Mouse (Mus musculus) CH12.LX (cell line): ENCODE measurements around the gene Prim2. TPM values are rescaled to one million over a fixed set of nuclear protein-coding genes. Genes with fewer than 3 reads are reported as not detected.

Experiments used
- DNase-seq: peaks from one replicate; pipeline ENCODE4 v3.0.0-alpha.2; 2013; ENCODE audit errors: extremely low read depth
- H3K27ac ChIP-seq: 2 replicates; pipeline ENCODE4 v1.5.1; 2012; ENCODE audit warnings: low read depth, mild to moderate bottlenecking, control low read depth, moderate library complexity; ENCODE audit not compliant: insufficient read depth
- H3K27me3 ChIP-seq: replicated peaks from 2 replicates; pipeline ENCODE3; 2012; ENCODE audit warnings: inconsistent platforms
- H3K36me3 ChIP-seq, 2 experiments: replicated peaks in 1 of 2; 2 replicates each; pipeline versions ENCODE3 to v1.6.1; 2012; ENCODE audit warnings: inconsistent platforms in 1 of 2, low read length in 1 of 2, mild to moderate bottlenecking in 1 of 2, mixed read lengths in 1 of 2, moderate library complexity in 1 of 2; ENCODE audit not compliant: control insufficient read depth in 1 of 2, insufficient read depth in 1 of 2
- H3K4me1 ChIP-seq, 2 experiments: 2 replicates each; pipeline ENCODE4 v1.6.1; 2012; ENCODE audit warnings: inconsistent platforms in 1 of 2, moderate library complexity in 1 of 2; ENCODE audit not compliant: insufficient read depth in 2 of 2, control insufficient read depth in 1 of 2
- H3K4me2 ChIP-seq: 2 replicates; pipeline ENCODE4 v1.6.1; 2012; ENCODE audit warnings: low read depth, mild to moderate bottlenecking, control low read depth; ENCODE audit not compliant: poor library complexity, insufficient read depth, severe bottlenecking
- H3K4me3 ChIP-seq, 3 experiments: fragments of 150-350 bp in 1 of 3; sonication (generic) in 1 of 3; replicated peaks in 1 of 3; 2 replicates each; pipeline versions ENCODE3 to v1.5.1; 2011 to 2012; ENCODE audit warnings: low read depth in 2 of 3, low read length in 2 of 3, mild to moderate bottlenecking in 2 of 3, moderate library complexity in 2 of 3, control low read depth in 1 of 3, improper control_type of control experiment in 1 of 3, inconsistent platforms in 1 of 3, mixed read lengths in 1 of 3; ENCODE audit not compliant: poor library complexity in 1 of 3
- H3K79me2 ChIP-seq: replicated peaks from 2 replicates; pipeline ENCODE4 v1.6.1; 2012; ENCODE audit warnings: mild to moderate bottlenecking, moderate library complexity; ENCODE audit not compliant: control insufficient read depth, poor library complexity, insufficient read depth, severe bottlenecking; ENCODE audit errors: extremely low read depth
- H3K9ac ChIP-seq: 2 replicates; pipeline ENCODE4 v1.6.1; 2012; ENCODE audit warnings: low read depth, mild to moderate bottlenecking, control low read depth, moderate library complexity; ENCODE audit not compliant: insufficient read depth
- H3K9me3 ChIP-seq: replicated peaks from 2 replicates; pipeline ENCODE3; 2012; ENCODE audit warnings: low read length, inconsistent platforms, mixed read lengths
- CHD1 ChIP-seq: IDR thresholded peaks from 2 replicates; pipeline ENCODE4 v1.6.1; 2012; ENCODE audit warnings: low read depth, low read length, improper control_type of control experiment, inconsistent platforms
- E2F4 ChIP-seq: IDR thresholded peaks from 2 replicates; pipeline ENCODE4 v1.6.1; 2011; ENCODE audit warnings: low read depth, low read length, improper control_type of control experiment; ENCODE audit not compliant: insufficient replicate concordance
- JUND ChIP-seq: conservative IDR thresholded peaks from 2 replicates; pipeline ENCODE4 v1.6.1; 2011; ENCODE audit warnings: low read depth, low read length, improper control_type of control experiment
- MXI1 ChIP-seq: IDR thresholded peaks from 2 replicates; pipeline ENCODE4 v1.6.1; 2011; ENCODE audit warnings: mild to moderate bottlenecking, low read depth, low read length, improper control_type of control experiment
- RAD21 ChIP-seq: IDR thresholded peaks from 2 replicates; pipeline ENCODE4 v1.6.1; 2011; ENCODE audit warnings: low read depth, mild to moderate bottlenecking, low read length, improper control_type of control experiment, moderate library complexity
- SIN3A ChIP-seq: IDR thresholded peaks from 2 replicates; pipeline ENCODE4 v1.6.1; 2012; ENCODE audit warnings: low read length, improper control_type of control experiment, inconsistent platforms
- TBP ChIP-seq: conservative IDR thresholded peaks from 2 replicates; pipeline ENCODE4 v1.6.1; 2011; ENCODE audit warnings: low read depth, low read length, improper control_type of control experiment
- USF1 ChIP-seq: IDR thresholded peaks from 2 replicates; pipeline ENCODE4 v1.6.1; 2014; ENCODE audit warnings: low read depth, mild to moderate bottlenecking, inconsistent platforms, low read length, improper control_type of control experiment
- USF2 ChIP-seq: conservative IDR thresholded peaks from 2 replicates; pipeline ENCODE4 v1.6.1; 2011; ENCODE audit warnings: low read depth, low read length, improper control_type of control experiment
- ZMIZ1 ChIP-seq: IDR thresholded peaks from 2 replicates; pipeline ENCODE4 v1.6.1; 2012; ENCODE audit warnings: low read depth, mild to moderate bottlenecking, inconsistent platforms, low read length, improper control_type of control experiment
- ZNF384 ChIP-seq: IDR thresholded peaks from 2 replicates; pipeline ENCODE4 v1.6.1; 2012; ENCODE audit warnings: low read depth, low read length, improper control_type of control experiment, inconsistent platforms
- dilution Hi-C: fragments of 300-500 bp; cut with MboI; formaldehyde crosslinking; loops from 2 replicates; pipeline ENCODE4 v1.14.3; 2020; ENCODE audit warnings: low sequenced_read_pairs; ENCODE audit not compliant: extremely low pct_unique_long_range_greater_than_20kb, extremely low pct_ligation_motif_present
- in situ Hi-C: fragments of 300-500 bp; cut with MboI; formaldehyde crosslinking; loops from 3 replicates; pipeline ENCODE4 v1.14.3; 2019; ENCODE audit warnings: low sequenced_read_pairs, low pct_ligation_motif_present, low pct_unique_long_range_greater_than_20kb, mixed read lengths
- polyA plus RNA-seq: library from polyadenylated mRNA; unstranded; fragments of >175 nt; gene quantifications from 2 replicates; pipeline ENCODE4 v1.2.1, GENCODE M21; 2012; ENCODE audit warnings: low read depth; ENCODE audit not compliant: insufficient read length
- total RNA-seq, 2 experiments: library from RNA; depleted of rRNA; stranded (reverse); fragments of 300-350 nt in 1 of 2; fragments of >200 nt in 1 of 2; gene quantifications; 2 replicates each; pipeline ENCODE4 v1.2.3; 2012 to 2014

Gene Prim2
- total and polyA plus RNA-seq, 3 experiments = 41.3 to 72.6 (median 51.7) TPM

GRCm38 (mm10) chr1:33564032-33564431 lies 105.6 kb downstream of the Prim2 start:
- Histone ChIP-seq H3K27me3 (no peaks in the 10 kb centered on the region), H3K4me3 (no peak overlapping the region), H3K36me3 (peaks cover 0 to 6% of the 10 kb centered on the region in 2 experiments), H3K79me2 (no peaks in the 10 kb centered on the region), H3K4me1 (peaks cover 0 to 23% of the 10 kb centered on the region in 2 experiments; a peak in 2 of 4 replicates), H3K9me3 (no peaks in the 10 kb centered on the region), H3K4me2 (no peak overlapping the region), H3K9ac (no peak overlapping the region), H3K27ac (no peak overlapping the region)
- DNase-seq = no peak
- in situ Hi-C loops (no loop called here), dilution Hi-C loops (no loop called here)
- TF ChIP-seq USF1 (no peak), E2F4 (no peak), ZMIZ1 (no peak), TBP (no peak), JUND (no peak), RAD21 (no peak), SIN3A (no peak), MXI1 (no peak)

- no peak overlapping the region for H3K9ac ChIP-seq
- peaks cover 0 to 6% of the 10 kb centered on the region in 2 experiments for H3K36me3 ChIP-seq
- TF ChIP-seq ZNF384 (peak; percentile 58), USF2 (no peak)
- no peaks in the 10 kb centered on the region for H3K27me3 ChIP-seq
- H3K9me3 ChIP-seq = no peaks in the 10 kb centered on the region
- no peak overlapping the region for H3K27ac ChIP-seq
- dilution Hi-C loops (no loop called here), in situ Hi-C loops (no loop called here)
- H3K4me2 ChIP-seq = no peak overlapping the region
- H3K4me3 ChIP-seq = no peak overlapping the region
- peaks cover 0 to 23% of the 10 kb centered on the region in 2 experiments; a peak in 2 of 4 replicates for H3K4me1 ChIP-seq
- DNase-seq = no peak
- no peaks in the 10 kb centered on the region for H3K79me2 ChIP-seq
Observed at GRCm38 (mm10) chr1:33563611-33564010, 106.0 kb downstream of the Prim2 start.

DNA sequence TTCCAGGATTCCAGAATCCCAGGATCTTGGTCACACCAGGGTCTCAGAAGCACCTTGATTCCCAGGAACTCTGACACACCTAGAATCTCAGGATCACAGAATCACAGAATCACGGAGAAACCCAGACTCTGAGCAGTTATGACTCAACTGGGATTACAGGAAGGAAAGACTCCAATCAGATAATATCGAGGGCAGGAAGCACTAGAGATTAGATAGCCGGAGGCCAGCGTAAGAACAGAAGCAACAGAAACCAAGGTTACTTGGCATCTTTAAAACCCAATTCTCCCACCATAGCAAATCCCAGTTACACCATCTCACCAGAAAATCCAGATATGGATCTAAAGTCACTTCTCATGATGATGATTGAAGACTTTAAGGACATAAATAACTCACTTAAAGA lies 113.0 kb downstream of the Prim2 start:
- dilution Hi-C loops = no loop called here
- Histone ChIP-seq H3K4me2 (no peak overlapping the region), H3K79me2 (no peaks in the 10 kb centered on the region)

More for the DNA sequence above, 113.0 kb downstream of the Prim2 start:
- DNase-seq = no peak
- H3K9ac ChIP-seq = no peak overlapping the region
- TF ChIP-seq CHD1 = no peak
- TF ChIP-seq, all 38 proteins: peak for 0
- no peak overlapping the region for H3K4me3 ChIP-seq
- H3K4me1 ChIP-seq = peaks cover under 1 to 2% of the 10 kb centered on the region in 2 experiments
- H3K36me3 ChIP-seq = peaks cover 0 to 5% of the 10 kb centered on the region in 2 experiments
- H3K9me3 ChIP-seq = no peaks in the 10 kb centered on the region
- in situ Hi-C loops = no loop called here
- H3K27ac ChIP-seq = no peak overlapping the region
- H3K27me3 ChIP-seq = no peaks in the 10 kb centered on the region
